Mouse (Mus musculus) layer of hippocampus, adult 2 months (tissue): Measurements from ENCODE around the gene Tbx10. TPM values are rescaled to one million over a fixed set of nuclear protein-coding genes. Genes with fewer than 3 reads are reported as not detected.

Experiments used
- DNase-seq, 2 experiments: peaks; one replicate each; pipeline ENCODE4 v3.0.0; 2022; ENCODE audit warnings: low spot score in 2 of 2
- H3K27ac ChIP-seq: fragments of 200-600 bp; 2 replicates; pipeline ENCODE4 v1.8.1; 2022
- H3K4me3 ChIP-seq: fragments of 200-600 bp; 2 replicates; pipeline ENCODE4 v1.8.1; 2022; ENCODE audit warnings: mild to moderate bottlenecking
- CTCF ChIP-seq: fragments of 200-600 bp; conservative IDR thresholded peaks from 2 replicates; pipeline ENCODE4 v1.8.1; 2022; ENCODE audit warnings: antibody characterized with exemption, mild to moderate bottlenecking, moderate library complexity
- total RNA-seq, 2 experiments: library from RNA; stranded (reverse); gene quantifications; 2 replicates each; pipeline ENCODE4 v1.2.3; 2021

The Tbx10 gene
- total RNA-seq, 2 experiments from 2014 or later = not detected

DNA sequence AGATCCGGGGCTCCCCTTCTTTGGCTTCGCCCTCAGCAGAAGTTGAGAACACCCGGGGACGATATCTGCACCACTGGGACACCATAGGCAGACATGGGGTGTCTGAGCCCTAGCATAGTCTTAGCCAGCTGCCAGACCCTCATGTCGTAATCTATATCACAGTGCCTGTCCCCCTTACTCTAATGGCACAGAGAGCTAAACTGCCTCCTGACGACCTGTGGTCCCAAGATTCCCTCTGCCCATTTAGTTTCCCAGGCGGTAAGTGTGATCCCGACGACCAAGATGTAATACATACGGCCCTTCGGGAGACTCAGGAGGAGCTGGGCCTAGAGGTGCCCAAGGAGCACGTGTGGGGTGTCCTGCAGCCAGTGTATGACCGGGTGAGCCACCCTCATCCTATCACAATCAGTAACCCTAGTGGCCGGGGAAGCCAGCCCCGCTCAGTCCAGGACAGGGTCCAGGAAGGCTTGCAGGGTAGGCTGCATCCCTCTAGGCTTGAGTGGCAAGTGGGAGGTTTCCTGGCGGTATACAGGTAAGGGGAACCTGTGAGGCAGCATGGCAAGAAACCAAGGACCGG, 8.5 kb downstream of the Tbx10 start:
- no peak for TF ChIP-seq CTCF
- H3K4me3 ChIP-seq = peak overlapping the region; percentile 75
- H3K27ac ChIP-seq = peak overlapping the region; percentile 96
- DNase-seq = no peak

DNA sequence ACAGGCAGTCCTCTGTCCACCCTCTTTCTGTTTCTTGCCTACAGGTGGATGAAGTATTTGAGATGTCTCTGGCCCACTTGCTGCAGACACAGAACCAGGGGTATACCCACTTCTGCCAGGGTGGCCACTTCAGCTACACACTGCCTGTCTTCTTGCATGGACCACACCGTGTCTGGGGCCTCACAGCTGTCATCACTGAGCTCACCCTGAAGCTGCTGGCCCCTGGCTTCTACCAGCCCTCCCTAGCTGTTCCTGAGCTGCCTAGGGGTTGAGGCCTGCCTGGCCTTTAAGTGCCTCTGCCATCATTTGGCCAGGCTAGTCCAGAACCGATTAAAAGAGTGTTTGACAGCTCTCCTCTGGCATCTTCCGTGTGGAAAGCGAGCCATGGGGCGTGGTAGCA, 9.2 kb downstream of the Tbx10 start:
- H3K4me3 ChIP-seq = no peak overlapping the region
- DNase-seq = no peak
- H3K27ac ChIP-seq = no peak overlapping the region
- TF ChIP-seq CTCF = no peak

DNA sequence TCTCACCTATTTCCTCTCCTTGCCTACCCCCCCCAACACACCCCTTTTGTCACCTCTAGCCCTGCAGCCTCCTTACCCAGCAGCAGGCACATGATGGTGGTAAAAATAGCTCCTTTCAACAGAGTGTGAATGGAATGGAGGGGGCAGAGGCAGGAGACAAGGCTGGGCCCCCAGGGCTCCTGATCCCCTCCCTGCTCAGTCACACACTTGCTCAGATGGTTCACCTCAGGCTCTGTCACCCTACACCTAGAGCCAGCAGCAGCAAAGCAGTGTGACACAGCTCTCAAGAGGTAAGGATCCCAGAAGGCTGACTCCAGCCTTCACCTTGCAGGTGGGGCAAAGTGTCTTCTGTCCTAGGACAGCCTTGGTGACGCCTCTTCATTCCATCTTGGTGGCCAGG, 10.6 kb downstream of the Tbx10 start, which contains the start of gene Doc2g:
Doc2g (plus strand) TSS at position 202 of the 400 bp plus-strand sequence.
- DNase-seq = no peak
- H3K4me3 ChIP-seq = no peak within 1 kb of the TSS
- no peak for TF ChIP-seq CTCF
- H3K27ac ChIP-seq = no peak within 1 kb of the TSS

DNA sequence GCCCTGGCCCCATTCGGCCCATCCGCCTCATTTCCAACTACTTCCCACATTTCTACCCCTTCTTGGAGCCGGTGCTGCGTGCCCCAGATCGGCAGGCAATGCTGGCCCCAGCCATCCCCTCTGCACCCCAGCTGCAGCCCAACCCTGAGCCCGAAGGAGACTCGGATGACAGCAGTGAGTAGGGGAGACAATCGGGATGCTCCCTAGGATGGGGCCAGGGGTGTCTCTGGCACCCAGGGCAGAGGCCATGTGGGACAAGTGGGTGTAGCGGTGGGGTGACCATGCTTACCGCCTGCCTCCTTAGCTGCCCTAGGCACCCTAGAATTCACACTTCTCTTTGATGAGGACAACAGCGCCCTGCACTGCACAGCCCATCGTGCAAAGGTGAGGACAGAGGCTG, 11.1 kb downstream of the Tbx10 start:
- TF ChIP-seq CTCF = no peak
- DNase-seq = no peak
- no peak overlapping the region for H3K4me3 ChIP-seq
- no peak overlapping the region for H3K27ac ChIP-seq

DNA sequence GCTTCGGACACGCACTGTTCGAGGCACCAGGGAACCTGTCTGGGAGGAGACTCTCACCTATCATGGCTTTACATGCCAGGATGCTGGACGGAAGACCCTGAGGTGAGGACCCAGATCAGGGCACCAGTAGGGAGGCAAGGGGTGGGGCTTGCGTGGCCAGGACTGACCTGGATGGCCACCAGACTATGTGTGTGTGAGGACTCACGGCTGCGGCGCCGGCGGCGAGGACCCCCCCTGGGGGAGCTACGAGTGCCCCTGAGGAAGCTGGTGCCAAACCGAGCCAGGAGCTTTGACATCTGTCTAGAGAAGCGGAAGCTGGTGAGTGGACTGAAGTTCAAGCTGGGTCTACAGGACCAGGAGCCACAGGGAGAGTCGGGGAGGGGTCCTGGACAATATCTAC, 11.8 kb downstream of the Tbx10 start:
- no peak for TF ChIP-seq CTCF
- Histone ChIP-seq H3K4me3 (no peak overlapping the region), H3K27ac (no peak overlapping the region)
- DNase-seq = no peak

DNA sequence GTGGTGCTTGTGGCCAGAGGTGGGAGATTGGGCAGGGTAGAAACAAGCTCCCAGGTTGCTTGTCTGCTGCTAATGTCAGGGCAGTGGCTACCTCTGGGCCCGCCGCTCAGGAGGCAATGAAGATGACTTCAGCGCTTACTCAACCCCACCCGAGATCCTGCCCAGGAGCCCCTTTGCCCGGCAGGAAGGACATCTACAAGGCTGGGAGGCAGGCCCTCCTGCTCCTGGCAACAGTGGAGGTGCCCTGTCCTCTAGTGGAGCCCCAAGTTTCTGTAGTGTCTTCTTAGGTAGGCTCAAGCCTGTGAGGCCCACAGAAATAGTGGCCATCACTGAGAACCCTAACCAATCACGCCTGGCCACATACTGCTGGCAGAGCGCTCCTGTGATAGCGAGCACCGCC, 12.5 kb downstream of the Tbx10 start:
- no peak overlapping the region for H3K27ac ChIP-seq
- DNase-seq = no peak
- no peak for TF ChIP-seq CTCF
- no peak overlapping the region for H3K4me3 ChIP-seq

DNA sequence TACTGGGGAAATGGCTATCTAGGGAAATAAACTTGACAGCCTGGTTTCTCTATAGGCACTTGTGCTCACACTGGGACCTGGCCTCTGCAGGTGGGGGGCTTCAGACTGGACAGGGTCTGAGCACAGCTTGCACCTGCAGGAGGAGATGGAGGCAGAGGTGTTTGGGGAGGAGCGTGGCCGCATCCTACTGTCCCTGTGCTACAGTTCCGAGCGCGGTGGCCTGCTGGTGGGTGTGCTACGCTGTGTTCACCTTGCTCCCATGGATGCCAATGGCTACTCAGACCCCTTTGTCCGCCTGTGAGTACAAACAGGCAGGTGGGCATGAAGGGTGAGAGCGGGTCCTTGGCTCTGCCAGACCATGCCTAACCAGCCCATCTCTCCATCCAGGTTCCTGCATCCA, 13.4 kb downstream of the Tbx10 start:
- no peak overlapping the region for H3K27ac ChIP-seq
- TF ChIP-seq CTCF = no peak
- no peak for DNase-seq
- H3K4me3 ChIP-seq = no peak overlapping the region

DNA sequence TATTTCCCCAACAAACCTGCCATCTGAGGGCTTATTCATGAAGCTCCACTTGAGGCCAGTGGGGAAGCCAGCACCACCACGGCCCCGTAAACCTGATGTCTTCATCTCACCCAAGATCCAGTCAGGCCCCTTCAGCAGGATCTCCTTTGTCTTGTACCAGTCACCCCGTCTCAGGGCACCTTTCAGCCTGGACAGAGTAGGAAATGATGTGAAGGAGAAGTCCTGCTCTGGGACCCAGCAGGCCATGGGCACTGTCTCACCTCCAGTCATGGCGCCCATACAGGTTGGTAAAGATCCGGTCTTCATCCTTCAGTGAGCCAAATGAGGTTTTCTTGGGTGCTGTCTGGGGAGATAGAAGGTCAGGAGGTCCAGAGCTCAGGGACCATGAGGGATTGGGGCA, 18.5 kb downstream of the Tbx10 start:
- Histone ChIP-seq H3K27ac (no peak overlapping the region), H3K4me3 (no peak overlapping the region)
- no peak for DNase-seq
- TF ChIP-seq CTCF = no peak

DNA sequence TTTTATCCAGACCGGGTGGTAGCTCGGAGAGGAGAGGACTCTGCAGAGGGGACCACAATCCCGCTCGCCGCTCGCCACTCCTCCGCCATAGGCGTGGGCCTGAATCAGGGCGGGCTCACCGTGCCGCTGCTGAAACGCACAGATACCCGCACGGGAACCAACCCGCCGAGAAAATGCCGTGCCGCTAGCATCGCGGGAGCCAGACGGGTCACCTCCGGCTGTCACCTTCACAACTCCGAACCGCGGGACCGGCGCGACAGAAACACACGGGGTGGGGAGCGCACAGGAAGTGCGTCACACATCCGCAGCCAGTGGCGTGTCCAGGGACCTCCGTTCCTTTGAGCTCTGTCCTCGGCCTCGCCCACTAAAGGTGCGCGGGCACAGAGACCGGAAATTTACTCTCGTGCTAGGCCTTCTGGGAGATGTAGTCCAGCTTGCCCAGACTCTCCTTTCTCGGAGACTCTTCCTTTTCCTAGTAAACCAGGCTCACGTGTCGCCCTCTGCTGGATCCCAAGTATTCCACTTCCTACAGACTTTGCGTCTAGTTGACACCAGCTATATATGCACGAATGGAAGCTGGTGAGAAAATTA, 20.0 kb downstream of the Tbx10 start, which contains the start of gene Ndufv1:
Ndufv1 (minus strand) TSS at position 375 of the 591 bp plus-strand sequence.
- Histone ChIP-seq H3K4me3 (peak within 1 kb of the TSS; percentile 99), H3K27ac (peak within 1 kb of the TSS; percentile 93)
- DNase-seq = peak; percentile 96 to 99
- peak; percentile 88 for TF ChIP-seq CTCF

DNA sequence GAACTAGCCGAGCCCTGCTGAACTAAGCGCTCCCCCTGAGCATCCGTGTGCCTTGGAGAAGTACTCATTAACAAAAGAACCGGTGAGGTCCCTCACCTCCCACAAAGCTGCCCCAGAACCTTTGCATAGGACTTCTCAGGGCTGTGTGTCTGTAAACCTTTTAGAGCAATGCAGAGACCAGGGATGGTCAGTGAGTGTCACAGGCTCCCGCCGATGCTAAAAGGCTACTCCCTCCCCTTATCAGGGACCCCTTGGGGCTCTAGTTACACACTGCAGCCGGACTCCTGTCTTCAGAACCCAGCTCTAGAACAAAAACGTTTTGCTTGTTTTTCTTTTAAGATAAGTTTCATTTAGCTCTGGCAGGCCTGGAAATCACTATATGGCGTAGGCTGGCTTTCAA, 20.5 kb downstream of the Tbx10 start:
- H3K27ac ChIP-seq = peak overlapping the region; percentile 74; the same call in 1 of the 2 replicates
- no peak for DNase-seq
- H3K4me3 ChIP-seq = peak overlapping the region; percentile 99
- TF ChIP-seq CTCF = no peak

DNA sequence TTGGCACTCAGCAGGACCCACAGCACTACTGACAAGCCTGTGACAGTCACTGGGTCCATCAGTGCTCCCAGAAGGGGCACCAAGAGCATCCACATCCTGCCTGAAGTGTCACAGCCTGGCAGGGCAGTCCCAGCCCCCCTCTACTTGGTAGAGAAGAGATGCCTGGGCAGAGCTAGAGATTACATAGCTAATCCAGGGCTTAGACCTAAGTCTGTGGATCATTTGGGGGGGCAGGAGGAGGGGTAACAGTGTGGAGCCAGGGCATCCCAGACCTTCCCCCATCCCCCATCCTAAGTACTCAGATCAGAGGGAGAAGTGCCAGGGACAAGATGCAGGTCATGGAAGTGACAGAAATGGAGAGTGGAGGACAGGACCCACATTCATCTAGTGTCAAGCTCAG, 22.2 kb downstream of the Tbx10 start:
- Histone ChIP-seq H3K27ac (no peak overlapping the region), H3K4me3 (no peak overlapping the region)
- DNase-seq = no peak
- no peak for TF ChIP-seq CTCF

DNA sequence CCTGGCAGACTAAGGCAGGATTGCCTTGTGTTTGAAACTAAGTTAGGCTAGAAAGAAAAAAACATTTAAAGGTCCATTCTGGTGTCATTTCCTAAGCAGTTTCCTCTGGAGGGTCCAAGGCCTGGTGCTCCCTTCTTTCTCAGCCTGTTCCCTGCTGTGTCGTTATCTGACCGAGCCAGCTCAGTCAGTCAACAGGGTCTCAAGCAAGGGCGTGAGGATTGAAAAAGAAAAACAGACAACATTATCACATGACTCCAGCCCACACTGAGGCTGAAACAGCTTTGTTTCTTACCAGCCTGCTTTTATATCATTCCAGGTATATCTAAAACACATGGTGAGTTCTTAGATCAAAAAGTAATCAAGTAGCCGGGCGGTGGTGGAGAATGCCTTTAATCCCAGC, 23.1 kb downstream of the Tbx10 start:
- DNase-seq = no peak
- TF ChIP-seq CTCF = no peak

DNA sequence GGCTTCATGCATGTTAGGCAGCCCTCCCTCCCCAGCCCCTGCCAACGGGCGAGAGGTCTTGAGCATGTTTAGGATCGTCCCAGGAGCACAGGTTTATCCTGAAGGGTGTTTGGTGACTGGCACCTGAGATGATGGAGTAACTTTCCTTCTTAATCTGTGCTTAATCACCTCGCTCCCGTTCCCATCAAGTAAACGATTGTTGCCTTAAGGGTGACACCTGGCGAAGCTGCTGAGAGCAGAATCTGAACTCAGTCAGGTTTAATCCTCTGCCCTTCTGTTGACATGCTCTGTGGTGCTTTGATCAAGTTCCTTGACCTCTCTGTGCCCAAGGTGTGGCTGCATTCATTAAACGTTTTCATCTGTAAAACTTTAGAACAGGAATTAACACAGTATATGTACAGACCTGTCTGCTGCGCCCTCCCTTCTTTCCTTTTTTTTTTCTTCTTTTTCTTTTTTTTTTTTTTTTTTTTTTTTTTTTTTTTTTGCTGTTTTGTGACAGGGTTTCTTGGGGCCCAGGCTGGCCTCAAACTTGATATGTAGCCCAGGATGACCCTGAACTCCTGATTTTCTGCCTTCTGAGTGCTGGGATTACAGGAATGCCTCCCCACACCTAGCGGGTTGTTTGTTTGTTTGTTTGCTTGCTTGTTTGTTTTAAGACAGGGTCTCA, 25.5 kb downstream of the Tbx10 start:
- DNase-seq = no peak
- no peak overlapping the region for H3K27ac ChIP-seq
- no peak overlapping the region for H3K4me3 ChIP-seq
- no peak for TF ChIP-seq CTCF

More for the DNA sequence above, 23.1 kb downstream of the Tbx10 start:
- no peak overlapping the region for H3K27ac ChIP-seq
- no peak overlapping the region for H3K4me3 ChIP-seq
